ENCODE assay signal across 10 mouse cellular contexts in the genomic region with DNA sequence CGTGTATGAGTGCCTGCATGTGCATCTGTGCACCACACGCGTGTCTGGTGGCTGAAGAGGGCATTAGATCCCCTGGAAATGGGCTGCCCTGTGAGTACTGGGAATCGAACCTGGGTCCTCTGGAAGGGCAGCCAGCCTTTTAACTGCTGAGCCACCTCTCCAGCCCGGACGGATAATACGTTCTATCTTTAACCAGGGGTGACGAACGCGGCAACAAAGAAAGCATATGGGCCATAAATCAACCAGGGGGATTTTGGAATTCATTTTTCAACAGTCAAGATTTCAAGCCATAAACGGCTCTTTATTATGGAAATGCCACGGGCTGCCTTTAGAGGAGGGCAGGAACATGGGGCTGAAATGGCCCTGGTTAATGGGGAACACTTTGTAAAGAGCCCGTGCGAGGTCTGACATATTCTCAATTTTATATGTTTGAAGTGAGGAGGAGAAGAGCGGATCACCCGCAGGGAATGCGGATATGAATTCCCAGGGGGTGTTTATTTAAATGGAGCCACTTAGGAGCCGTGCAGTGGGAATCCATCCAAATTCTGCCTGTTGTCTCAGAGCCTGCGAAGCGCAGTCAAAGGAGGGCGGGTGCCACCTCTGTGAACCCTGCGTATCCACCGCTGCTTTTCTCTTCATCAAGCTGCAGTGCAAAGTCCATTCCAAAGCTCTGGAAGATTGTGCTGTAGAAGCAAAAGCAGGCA.
DNase-seq lines count a peak whose midpoint lies in the region; ATAC-seq lines count a peak whose summit lies in the region.
"Had no signal": no experiment of that assay in that cellular context is flagged by ENCODE, and none has a peak within 500 bp of the region (broad histone marks: within the 10 kb centered on the region; RNA-seq: fewer than 3 reads in every experiment).

No protein-coding gene starts in this region.

- no peaks in the 10 kb centered on the region for H3K36me3 ChIP-seq in heart, embryonic 13.5 days
- no peaks in the 10 kb centered on the region for H3K36me3 ChIP-seq in embryonic facial prominence, embryonic 13.5 days
- H3K36me3 ChIP-seq in midbrain, embryonic 12.5 days, result no peaks in the 10 kb centered on the region

- intact Hi-C loops in heart, postnatal 25 days (cut with DNase I), result no loop called here

- H3K9me3 ChIP-seq in heart, embryonic 13.5 days, result no peaks in the 10 kb centered on the region
- H3K9me3 ChIP-seq in embryonic facial prominence, embryonic 13.5 days, result no peaks in the 10 kb centered on the region
- no peaks in the 10 kb centered on the region for H3K9me3 ChIP-seq in midbrain, embryonic 12.5 days

- ATAC-seq in heart, embryonic 13.5 days (ENCODE audit: extremely low read depth, insufficient number of reproducible peaks, low FRiP score, low TSS enrichment), result no peak
- ATAC-seq in embryonic facial prominence, embryonic 13.5 days (ENCODE audit: insufficient number of reproducible peaks, insufficient read depth, low FRiP score, low TSS enrichment, low read depth), result no peak
- no peak for ATAC-seq in midbrain, embryonic 12.5 days (ENCODE audit: low FRiP score, low read depth)

- H3K27me3 ChIP-seq in heart, embryonic 13.5 days (replicated peaks), result no peaks in the 10 kb centered on the region
- H3K27me3 ChIP-seq in embryonic facial prominence, embryonic 13.5 days, result no peaks in the 10 kb centered on the region
- H3K27me3 ChIP-seq in midbrain, embryonic 12.5 days, result peaks cover 15% of the 10 kb centered on the region

- no peak overlapping the region for H3K4me3 ChIP-seq in heart, embryonic 13.5 days
- no peak overlapping the region for H3K4me3 ChIP-seq in embryonic facial prominence, embryonic 13.5 days
- no peak overlapping the region for H3K4me3 ChIP-seq in midbrain, embryonic 12.5 days

- peaks cover 11% of the 10 kb centered on the region for H3K4me1 ChIP-seq in heart, embryonic 13.5 days
- peaks cover 14% of the 10 kb centered on the region for H3K4me1 ChIP-seq in embryonic facial prominence, embryonic 13.5 days
- H3K4me1 ChIP-seq in midbrain, embryonic 12.5 days, result peaks cover 14% of the 10 kb centered on the region

- no peak overlapping the region for H3K9ac ChIP-seq in heart, embryonic 13.5 days
- no peak overlapping the region for H3K9ac ChIP-seq in embryonic facial prominence, embryonic 13.5 days
- H3K9ac ChIP-seq in midbrain, embryonic 12.5 days (replicated peaks), result no peak overlapping the region

- no peak for DNase-seq in heart, postnatal 25 days (ENCODE audit: low spot score)
- peak; percentile 73 to 77 for DNase-seq in kidney, adult 8-10 months
- no peak for DNase-seq in adrenal gland, adult 18-20 months (ENCODE audit: low spot score in 2 of 2)
- no peak for DNase-seq in urinary bladder, postnatal 14 days (ENCODE audit: low spot score)
- DNase-seq in layer of hippocampus, adult 8-10 months (ENCODE audit: low spot score in 2 of 2), result no peak
- DNase-seq: gastrocnemius, postnatal 10 days had no signal

- peak overlapping the region; percentile 11 for H3K4me2 ChIP-seq in heart, embryonic 13.5 days
- no peak overlapping the region for H3K4me2 ChIP-seq in embryonic facial prominence, embryonic 13.5 days
- no peak overlapping the region for H3K4me2 ChIP-seq in midbrain, embryonic 12.5 days (replicated peaks)

- no peak overlapping the region for H3K27ac ChIP-seq in heart, embryonic 13.5 days (replicated peaks)
- H3K27ac ChIP-seq in embryonic facial prominence, embryonic 13.5 days, result peak overlapping the region; percentile 28; the same call in 1 of the 2 replicates
- H3K27ac ChIP-seq in midbrain, embryonic 12.5 days (replicated peaks), result peak overlapping the region; percentile 25; the same call in 1 of the 2 replicates
- H3K27ac ChIP-seq: macrophage had no signal

- WGBS in heart, embryonic 13.5 days, result 60% methylated on average over 23 of the region's 23 CpGs
- 63% methylated on average over 23 of the region's 23 CpGs for WGBS in embryonic facial prominence, embryonic 13.5 days
- 53% methylated on average over 23 of the region's 23 CpGs for WGBS in midbrain, embryonic 12.5 days

Comparison
In these comparisons a context has a peak if more than half of its experiments do, and no peak if none do; other contexts are left out.
1. DNase-seq: peak in kidney, adult 8-10 months (2 of 2); none in heart, postnatal 25 days (single experiment), adrenal gland, adult 18-20 months (0 of 2), urinary bladder, postnatal 14 days (single experiment) and layer of hippocampus, adult 8-10 months (0 of 2).